Mouse (Mus musculus) kidney, adult 9 months (tissue): ENCODE measurements at regions not wholly inside any gene's neighbourhood (a gene's known extent, or its start where the extent isn't known, plus 50 kb on each side); places are given as distances from the start of the nearest gene placed in this dataset.

Source experiments
- DNase-seq: peaks from one replicate; pipeline ENCODE4 v3.0.0; 2022

DNA sequence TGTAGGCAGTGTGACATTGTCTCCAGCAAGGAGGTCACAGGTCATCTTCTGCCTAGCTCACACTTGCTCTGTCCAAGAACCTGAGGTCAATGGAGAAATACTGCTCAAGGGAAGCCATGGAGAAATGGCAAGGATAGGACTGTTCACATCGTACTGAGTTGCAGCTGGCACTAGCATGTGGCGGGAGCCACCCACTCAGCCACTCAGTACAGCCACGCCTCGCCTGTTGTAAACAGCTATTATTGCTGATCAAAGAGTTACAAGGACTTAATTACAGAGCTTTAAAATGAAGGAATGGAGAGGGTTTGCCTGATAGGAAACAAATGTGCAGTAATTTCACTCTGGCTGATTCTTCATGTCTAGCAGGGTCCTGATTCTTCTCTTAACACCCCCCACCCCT lies 64.8 kb downstream of the Dll1 start:
- no peak for DNase-seq

DNA sequence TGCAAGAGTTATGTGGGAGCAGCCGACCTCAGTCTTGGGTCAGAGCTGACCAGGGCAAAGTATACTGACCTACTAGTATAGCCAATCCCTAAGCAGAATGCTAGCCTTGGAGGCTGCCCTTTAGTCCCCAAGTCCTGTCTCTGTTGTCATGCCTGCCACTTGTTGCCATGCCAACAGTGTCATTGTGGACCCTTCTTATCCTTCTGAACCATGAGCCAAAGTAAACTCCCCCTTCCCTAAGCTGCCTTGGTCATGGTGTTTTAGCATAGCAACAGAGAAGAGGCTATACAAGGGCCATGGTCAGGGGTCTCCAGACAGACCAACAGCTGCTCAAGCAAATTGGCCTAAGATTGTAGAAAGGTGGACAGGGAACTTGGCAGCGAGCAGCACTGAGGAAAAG lies 66.2 kb downstream of the Dll1 start:
- DNase-seq: no peak

- no peak for DNase-seq
Observed at GRCm38 (mm10) chr17:15302110-15302509, 74.6 kb downstream of the Dll1 start.

DNA sequence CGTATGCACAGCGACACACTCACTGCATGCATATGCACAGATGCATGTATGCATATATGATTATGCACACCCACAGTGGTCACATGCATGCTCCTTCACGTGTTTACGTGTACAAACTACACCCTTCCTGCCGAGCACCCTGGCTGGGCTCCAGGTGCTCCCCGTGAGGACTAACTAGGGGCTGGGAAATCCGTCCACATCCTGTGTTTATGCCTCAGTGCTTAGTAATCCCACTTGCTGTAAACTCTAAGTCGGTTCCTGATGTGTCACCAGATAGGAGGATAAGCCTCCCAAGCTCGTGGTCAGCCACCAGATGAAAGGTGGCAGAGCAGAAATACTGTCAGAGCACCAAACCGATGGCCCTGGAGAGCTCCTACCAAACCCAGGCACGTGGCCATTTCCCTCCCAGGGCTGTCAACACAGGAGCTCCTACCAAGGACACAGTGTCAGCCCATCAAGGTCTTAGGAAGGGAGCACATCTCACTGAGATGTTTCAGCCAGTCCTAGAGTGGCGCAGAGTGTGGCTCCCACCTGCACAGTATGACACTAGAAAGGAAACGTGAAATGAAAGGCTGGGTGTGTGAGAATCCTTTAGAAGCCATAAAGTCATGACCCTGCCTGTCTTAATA lies 76.8 kb downstream of the Dll1 start:
- no peak for DNase-seq

DNA sequence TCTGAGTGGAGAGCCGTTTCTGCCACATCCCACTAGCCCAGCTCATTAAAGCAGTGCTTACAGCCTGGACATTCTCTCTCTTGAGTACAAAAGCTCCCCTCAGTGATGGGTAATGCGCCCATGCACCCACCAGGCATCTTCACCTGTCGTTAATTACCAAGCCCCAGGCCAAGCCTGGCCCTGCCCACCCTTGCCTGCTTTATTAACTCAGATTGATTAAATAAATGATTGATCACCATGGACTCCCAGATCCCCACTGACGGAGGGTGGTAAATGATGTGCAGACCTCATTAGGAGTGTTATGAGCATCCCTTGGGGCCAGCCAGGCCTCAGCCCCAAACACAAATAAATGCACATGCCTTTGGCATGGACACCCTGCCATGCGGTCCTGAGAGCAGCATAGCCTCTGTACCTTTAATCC lies 82.5 kb downstream of the Dll1 start:
- no peak for DNase-seq

DNA sequence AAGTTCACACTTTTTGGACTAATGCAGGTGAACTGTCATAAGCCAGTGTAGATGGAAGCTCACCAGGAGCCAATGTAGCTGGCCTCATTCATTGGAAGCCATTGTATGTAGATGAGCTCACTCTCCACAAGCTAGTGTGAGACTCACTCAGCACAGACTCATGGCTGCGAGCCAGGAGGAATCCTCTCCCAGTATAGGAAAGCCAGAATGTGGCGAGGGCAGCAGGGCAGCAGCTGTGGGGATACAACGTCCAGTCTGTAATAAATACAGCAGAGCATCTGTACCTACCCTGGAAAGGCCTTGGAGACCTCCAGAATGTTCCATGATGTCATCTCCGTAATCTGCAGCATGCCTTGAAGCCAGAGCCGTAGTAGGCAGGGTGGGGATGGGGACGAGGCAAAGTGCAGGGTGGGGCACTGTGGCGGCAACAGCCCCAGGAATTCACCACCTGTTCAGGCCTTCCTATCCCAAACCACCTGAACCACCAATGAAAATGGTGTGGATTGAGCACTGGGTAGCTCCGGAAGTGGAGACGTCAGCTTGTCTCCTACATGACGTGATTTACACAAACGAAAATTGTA lies 84.1 kb downstream of the Dll1 start:
- no peak for DNase-seq

DNA sequence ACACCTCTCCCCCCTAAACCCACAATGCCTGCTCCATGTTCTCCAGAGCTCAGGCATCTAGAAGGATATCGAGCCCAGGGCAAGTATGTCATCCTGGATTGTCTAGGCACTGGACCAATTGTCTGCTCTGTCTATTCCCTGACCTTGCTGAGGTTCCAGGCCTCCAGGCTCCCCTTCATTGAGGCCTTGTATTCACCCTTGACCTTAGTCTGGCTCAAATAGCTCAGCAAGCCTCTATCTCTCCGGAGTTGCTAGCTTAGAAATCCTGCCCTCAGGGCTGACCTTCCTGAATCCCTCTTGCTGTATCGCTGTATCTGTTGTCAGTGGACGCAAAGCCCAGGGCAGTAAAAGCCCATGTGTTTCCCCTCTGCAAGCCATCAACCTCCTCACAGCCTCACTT lies 85.0 kb downstream of the Dll1 start:
- DNase-seq: no peak

- DNase-seq: no peak
Observed at GRCm38 (mm10) chr17:15290326-15290725, 86.3 kb downstream of the Dll1 start.

DNA sequence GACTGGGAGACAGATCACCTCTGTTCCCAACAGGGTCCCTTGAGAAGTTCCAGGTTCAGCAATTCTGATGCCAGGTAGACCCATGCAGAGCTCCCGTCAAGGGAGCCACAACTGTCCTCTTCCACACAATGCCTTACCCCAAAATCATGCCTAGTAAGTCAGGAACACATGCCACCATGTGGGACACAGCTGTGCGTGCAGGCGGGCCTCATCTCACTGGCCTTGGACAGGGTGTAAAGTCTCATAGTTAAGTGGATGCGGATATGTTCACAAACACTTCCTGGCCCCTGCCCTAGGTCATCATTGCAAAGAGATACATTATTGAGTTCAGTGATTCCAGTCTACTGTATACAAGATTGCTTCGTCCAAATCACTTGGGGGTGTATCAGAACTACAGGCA lies 87.6 kb downstream of the Dll1 start:
- no peak for DNase-seq

GRCm38 (mm10) chr17:15288640-15289039 lies 88.0 kb downstream of the Dll1 start:
- DNase-seq: no peak

DNA sequence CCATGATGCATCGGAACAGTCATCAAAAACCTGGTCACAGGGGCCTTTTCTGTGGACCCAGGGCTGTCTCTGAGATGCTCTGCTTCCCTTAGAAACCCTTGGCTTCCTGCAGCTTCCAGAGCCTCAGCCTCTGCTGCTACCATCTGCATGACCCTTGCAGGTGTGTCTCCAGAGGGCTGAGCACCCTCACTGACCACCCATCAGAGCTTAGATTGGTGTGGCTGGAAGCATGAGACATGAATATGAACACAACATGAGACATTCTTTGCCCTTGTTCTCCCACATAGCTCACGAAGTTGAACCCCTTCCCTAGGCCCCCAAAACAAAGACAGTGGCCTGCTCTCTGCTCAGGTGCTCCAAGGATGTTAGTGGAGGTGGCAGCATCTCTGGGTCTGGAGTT lies 90.1 kb downstream of the Dll1 start:
- DNase-seq: no peak

- peak; percentile 93 for DNase-seq
Observed at GRCm38 (mm10) chr17:15285399-15286043, 91.2 kb downstream of the Dll1 start.

GRCm38 (mm10) chr17:15269905-15270304 lies 106.8 kb downstream of the Dll1 start:
- no peak for DNase-seq

GRCm38 (mm10) chr17:15269056-15269612 lies 107.5 kb downstream of the Dll1 start:
- DNase-seq: peak; percentile 13

DNA sequence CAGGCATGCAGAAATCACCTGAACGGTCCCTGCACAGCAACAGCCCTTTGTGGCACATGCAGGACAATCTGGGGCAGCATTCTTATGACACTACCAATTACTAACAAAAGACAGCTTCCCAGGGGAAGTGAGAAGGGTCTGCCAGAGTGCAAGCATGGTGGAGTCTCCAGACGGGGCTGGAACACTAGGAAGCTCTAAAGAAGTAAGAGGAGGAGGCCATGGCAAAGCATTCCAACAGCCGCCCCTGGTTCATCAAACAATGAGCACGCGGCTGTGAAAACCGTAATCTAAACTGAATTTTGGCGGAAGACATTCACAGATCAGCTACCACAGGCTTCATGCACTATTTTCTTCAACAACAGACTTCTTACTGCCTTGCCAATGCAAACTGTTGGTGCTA lies 109.0 kb downstream of the Dll1 start:
- no peak for DNase-seq

DNA sequence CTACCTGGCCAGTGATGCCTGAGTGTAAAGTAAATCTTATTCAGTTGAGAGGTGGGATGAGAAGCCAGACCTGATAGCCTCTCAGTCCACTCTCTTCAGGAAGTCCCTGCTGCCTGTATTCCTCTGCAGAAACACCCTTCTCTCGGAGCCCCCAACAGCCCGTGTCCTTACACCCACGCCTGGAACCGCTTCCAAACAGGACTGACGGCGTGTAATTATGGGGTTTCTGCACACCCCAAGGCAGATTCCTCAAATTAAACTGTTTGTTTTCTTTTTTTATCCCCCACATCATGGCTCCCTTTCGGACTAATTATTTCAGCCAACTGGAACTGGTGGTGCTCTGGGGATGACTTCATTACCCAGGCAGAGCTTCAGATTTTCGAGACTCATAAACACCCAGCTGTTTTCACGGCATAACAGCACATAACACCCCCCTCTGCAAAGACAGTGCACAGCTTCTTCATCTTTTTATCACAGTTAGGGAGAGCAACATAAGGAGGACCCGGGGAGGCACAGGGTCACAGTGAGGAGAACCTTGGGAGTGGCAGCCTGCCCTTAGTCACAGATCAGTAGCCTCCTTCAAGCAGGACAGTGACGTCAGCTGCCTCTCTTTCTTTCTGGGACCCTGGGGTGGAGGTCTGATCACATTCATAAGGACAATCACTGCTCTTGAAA lies 117.1 kb downstream of the Dll1 start:
- DNase-seq: no peak

DNA sequence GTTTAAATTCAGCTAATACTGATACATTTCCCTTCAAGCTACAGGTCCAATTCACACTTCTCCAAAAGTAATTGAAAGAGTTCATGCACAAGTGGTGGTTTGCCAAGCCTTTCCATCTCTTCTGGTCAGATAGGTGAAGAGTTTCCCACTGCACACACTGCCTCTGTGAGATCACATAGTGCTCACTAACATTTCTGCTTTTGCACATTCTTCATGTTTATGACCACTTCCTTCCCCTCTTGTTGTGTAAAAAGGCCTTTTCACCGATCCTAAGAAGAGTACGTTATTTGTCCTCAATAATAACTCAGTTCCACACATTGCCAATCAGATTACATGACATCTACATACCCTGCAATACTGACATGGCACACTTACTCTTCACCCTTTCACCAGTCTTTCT lies 120.8 kb downstream of the Dll1 start:
- DNase-seq: no peak

GRCm38 (mm10) chr17:15253785-15254184 lies 122.9 kb downstream of the Dll1 start:
- no peak for DNase-seq

DNA sequence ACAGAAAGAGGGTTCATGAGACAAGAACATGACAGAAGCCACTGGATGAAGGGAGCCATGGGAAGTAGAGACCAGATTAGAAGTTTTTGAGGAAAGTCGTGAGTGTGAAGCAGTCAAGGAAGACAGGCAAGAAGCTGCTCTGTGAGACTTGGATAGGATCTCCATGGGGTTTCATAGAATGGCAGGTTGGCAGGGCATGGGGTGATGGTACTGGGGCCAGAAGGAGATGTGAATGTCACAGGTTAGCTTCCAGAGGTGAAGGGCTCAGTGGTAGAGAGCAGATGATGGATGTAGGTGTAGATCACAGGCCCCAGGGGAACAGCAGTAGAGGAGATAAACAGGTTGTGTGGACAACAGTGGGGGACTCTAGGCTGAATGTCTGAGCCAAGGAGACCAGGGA lies 123.4 kb downstream of the Dll1 start:
- DNase-seq: no peak

DNA sequence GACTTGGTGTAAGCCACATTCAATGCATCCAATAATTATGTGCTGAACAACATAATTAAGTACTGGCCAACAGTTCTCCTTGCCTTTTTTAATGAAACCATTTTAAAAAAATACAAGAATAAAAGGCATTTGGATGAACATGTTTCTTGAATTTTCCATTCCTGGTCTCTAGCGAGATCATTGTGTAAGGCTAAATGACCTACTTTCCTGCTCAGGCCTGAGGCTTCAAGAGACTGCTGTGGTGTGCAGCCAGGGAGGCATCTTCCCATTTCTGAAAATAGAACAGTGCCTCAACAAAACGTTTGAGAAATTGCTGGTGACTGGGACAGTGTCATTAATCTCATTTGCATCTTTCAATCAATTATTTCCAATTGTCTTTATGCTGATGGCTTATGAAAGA lies 124.5 kb downstream of the Dll1 start:
- DNase-seq: no peak

GRCm38 (mm10) chr17:15251641-15252040 lies 125.0 kb downstream of the Dll1 start:
- no peak for DNase-seq

DNA sequence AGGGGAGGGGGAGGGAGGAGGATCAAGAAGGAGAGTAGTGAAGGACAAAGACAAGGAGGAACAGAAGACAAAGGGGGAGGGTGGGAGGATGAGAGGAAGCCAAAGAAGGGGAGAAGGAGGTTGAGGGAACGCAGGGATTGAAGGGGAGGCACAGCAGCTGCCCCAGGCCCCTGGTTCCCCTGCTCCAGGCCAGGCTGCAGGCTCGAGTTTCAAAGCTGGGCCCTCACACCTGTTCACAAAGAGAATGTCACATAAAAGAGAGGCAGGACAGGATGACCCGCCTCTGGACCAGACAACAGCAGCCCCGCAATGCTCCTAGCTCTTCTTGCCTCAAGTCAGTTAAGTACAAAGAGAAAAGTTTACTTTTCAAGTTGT lies 128.3 kb downstream of the Dll1 start:
- DNase-seq: no peak

- DNase-seq: no peak
Observed at GRCm38 (mm10) chr17:15247546-15248416, 128.9 kb downstream of the Dll1 start.
